Mouse (Mus musculus) embryo, embryonic 9.5 days (tissue): Measurements from ENCODE around the gene Gper1.

Experiments
- DNase-seq: peaks from one replicate; pipeline ENCODE4 v3.0.0-alpha.2; 2017; ENCODE audit errors: extremely low spot score

Gene Gper1

DNA sequence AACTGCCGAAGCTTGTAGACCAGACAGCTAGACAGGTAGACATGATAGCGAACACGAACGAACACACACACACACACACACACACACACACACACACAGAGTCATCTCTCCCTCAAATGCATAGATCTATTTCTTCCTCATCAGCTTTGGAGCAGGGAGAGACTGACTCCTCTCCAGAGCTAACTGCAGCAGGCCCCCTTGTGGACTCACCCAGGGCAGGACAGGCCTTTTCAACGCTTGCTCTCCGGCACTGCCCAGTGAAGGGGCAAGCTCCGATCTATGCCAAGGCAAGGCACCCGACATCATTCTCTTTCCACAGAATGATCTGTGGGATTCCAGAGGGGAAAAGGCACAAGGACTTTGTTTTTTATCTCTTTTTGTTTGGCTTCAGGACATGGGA is 22.3 kb downstream of the Gper1 start:
- DNase-seq: no peak

DNA sequence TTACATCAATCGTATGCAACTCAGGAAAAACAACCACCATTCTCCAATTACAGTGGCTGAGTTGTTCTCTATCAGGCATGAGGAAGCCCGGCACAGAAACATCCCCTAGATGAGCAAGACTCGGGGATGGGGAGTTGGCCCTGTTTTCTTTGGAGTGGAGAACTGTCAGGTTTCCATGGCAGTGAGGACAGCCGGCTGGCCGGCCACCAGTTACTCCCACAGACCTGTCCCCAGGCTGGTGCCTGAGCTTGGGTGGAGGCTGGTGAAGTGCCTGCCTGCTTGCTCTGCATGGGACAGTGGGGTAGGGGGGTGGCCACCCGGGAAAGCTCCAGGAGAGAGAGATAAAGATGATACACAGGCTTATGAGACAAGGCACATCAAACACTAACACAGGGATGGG is 25.1 kb downstream of the Gper1 start:
- no peak for DNase-seq

DNA sequence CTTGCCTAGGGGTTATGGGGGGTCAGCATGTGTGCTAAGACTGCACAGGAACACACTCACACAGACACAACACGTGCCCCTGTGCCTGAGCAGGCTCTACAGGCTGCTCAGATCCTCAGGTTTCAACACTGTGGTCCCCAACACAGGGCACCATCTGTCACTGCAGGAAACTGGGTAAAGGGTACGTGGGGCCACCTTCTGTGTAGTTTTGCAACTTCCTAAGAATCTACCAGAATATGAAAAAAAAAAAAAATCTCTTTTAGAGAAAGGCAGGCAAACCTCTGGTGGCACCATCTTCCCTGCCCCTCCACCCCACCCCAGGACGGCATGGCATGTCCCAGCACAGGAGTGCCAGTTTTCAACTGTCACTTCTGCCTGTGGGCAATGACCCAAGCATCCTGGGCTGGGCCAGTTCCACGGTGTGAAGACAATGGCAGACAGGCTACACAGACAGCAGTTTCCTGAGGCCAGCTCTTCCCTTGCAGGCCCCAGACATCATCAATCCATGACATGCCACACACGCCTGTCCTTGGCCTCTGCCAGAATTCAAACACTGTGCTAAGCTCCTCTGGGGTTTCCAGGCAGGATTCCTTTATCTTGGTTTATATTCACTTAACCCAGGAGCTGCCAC is 26.3 kb downstream of the Gper1 start:
- DNase-seq: no peak

DNA sequence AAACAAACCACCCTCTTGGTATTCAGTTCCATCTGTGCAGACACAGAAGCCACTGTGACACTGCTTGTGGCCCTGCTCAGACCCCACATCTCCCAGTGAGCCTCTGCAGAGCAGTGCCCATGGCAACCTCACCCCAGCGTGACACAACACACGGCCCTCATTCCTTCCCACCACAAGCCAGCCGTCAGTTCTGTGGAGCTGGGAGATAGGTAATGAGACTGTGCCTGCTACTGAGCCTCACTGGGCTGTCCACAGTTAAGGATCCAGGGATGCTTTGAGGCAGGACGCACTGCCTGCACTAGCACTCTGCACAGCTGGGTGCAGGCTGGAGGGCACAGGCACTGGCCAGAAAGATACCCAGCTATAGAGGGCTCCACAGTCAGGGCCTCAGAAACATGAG is 27.0 kb downstream of the Gper1 start:
- DNase-seq: no peak

DNA sequence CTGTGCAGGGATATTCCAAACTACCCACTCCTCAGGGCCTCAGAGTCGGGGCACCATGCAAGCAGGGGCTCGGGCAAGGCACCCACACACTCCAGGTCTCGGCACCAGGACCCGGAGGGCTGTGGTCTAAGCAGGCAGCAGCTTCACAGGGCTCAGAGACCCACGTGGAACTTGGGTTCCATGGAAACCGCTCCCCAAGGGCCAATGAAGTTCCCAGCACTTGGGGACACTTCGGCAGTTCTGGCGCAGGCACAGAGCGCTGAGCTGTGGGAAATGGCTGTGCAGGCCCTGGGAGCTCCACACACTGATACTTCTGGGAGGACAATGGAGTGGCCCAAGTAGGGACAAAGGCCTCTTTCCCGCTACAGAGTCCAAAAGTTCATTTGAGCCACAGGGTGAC is 30.1 kb downstream of the Gper1 start:
- no peak for DNase-seq

DNA sequence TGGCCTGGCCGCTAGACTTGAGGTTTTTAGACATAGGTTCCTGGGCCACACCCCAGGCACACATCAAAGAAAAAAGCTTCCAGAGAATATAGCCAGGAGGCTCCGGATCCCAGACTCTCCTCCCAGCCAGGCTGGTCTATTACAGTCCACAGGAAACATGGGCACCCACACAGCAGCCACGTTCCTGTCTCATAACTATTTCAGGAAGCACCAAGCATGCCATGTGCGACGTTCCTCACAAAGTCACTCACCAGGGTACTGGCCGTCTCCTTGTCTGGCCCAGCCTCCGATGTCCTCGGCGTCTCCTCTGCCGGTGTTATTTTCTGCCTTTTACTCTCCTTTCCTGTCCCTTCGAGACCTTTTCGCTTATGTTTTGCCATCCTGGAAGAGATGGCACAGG is 32.2 kb downstream of the Gper1 start:
- no peak for DNase-seq

DNA sequence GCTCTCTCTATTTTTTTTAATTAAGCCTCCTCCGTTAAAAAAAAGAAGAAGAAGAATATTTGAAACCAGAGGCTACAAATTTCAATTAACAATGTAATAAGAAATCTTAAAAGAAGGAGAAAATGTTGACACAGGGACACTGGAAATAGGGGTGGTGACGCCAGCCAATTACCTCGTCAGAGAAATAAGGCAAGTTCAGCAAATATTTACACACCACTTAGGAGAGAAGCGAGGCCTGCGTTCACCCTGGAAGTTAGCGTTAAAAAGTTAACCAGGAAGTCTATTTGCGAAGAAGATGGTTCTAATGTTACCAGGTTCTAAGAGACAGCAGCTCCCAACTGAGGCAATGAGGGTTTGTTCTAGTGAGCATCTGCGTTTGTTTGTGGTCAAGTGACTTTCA is 34.3 kb downstream of the Gper1 start:
- DNase-seq: no peak

DNA sequence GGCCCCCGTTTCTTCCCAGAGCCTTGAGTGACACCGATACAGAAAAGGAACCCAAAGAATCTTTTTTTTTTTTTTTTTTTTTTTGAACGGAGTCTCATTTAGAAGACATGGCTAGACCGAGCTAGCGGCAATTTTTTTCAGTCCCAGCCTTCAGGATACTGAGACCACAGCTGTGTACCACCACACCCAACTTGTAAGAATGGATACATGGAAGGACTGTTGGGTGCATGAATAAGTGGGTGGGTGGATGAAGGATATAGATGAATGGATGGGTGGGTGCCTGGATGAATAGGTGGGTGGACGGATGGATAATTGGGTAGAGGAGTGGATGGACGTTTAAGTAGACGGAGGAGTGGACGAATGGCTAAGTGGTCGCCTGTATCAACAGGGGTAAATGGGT is 37.0 kb downstream of the Gper1 start:
- DNase-seq: no peak

DNA sequence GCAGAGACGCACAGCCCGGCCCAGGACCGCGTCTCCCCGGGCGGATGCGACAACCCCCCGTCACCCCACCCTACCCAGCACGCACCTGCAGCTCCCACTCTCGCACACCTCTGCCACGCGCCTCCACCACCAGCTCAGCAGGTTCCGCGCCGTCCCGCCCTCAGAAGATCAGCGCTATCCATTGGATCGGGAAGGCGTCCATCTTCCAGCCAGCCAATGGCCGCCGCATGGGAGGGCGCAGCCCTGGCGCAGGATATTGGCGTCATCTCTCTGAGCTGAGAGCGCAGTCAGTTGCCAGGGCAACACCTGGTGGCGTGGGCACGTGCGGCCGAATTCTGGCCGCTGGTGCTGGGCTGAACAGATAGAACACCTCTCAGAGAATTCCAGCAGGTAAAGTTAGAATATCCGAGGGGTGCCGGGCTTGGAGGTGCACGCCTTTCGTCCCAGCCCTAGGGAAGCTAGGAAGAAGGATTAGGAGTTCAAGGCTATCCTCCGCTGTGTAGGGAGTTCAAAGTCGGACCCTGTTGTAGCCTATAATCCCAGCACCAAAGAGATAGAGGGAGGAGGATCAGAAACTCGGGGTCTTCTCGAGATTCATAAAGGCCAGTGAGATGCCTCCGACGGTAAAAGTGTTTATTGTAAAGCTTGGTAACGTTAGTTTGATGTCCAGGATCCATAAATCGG is 37.6 kb downstream of the Gper1 start, which contains the start of gene 3110082I17Rik:
Gene 3110082I17Rik (minus strand): TSS at position 144 of the 684 bp plus-strand sequence.
- peak; percentile 98 for DNase-seq

DNA sequence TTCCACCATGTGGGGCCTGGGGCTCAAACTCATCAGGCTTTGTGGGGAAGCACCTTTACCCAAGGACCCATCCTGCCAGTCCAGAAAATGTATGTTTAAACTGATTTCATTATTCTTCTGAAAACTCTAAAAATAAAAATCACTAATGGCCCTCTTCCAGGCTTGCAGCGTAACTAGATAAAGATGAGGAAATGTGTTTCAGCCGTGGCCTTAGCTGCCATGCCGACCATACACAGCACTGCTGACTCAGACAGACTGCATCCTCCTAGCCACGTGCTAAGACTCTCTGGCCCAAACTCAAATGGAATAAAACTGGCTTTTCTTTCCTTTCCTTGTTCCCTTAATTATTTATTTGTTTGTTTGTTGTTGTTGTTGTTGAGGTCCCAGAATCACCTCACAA is 41.9 kb downstream of the Gper1 start:
- no peak for DNase-seq

DNA sequence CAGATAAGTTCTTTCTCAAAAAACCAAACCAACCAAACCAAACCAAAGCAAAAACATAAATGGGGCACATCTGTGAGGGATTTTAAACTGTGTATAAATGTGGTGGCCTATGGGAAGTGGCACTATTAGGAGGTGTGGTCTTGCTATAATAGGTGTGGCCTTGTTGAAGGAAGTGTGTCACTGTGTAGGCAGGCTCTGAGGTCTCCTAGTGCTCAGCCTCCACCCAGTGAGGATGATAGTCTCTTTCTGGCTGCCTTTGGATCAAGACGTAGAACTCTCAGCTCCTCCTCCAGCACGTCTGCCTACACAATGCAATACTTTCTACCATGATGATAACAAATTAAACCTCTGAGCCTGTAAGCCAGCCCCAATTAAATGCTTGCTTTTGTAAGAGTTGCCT is 43.4 kb downstream of the Gper1 start:
- no peak for DNase-seq

DNA sequence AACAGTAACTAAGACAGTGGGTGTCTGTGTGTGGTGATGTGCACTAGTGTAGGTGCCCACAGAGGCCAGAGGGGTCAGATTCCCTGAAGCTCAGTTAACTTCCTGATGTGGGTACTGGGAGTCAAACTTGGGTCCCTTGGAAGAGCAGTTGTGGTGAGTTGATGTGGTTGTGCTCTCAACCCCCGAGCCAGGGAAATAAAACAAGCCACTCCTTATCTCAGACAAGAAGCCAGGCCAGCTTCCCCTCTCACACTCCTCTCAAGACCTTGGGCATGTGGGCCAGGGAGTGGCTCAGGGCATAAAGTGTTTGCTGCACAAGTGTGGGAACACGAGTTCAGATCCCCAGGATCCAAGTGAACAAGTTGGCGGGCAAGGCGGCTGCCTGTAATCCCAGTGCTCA is 43.9 kb downstream of the Gper1 start:
- no peak for DNase-seq

DNA sequence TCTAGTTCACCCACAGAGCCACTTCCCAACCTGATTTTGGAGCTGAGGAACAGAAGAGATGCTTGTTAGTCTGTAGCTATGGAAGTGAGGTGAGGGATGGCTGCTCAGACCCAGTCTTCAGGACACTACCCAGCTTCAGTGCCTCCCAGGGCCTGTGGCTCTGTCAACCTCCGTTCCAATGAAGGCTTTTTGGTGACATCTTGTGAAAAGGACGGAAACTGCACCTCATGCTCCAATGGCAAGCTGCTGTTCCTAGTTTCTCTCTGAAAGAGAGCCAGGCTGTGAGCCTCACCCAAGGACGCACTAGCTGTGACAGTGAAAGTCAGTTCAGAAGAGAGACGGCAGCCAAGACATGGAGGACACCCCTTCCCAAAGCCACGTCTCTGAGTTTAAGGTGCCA is 45.0 kb downstream of the Gper1 start:
- no peak for DNase-seq

DNA sequence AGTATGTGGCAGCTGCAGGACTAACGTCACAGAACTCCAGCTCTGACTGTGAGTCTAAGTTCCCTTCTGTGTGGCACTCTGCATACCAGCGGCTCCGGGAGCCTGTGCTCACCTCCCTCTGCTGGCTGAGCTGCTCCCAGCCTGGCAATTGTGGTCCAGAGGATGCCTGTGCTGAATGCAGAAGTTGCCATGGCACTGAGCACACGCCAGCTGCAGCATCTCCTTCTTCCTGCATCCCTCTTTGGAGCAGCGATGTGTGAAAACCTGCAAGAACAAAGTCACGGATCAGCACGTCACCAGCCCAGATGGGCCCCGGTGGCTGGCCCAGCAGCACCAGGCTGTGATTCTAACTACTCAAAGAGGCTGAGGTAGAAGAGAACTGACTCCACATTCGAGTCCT is 51.8 kb downstream of the Gper1 start:
- DNase-seq: no peak
